Mouse (Mus musculus): ENCODE data around the gene Hhatl.

- no peak for TF ChIP-seq CTCF (IDR thresholded peaks at IDR 0.05; ENCODE audit: borderline replicate concordance, insufficient read depth, low read length)
- no peak for TF ChIP-seq POLR2A (IDR thresholded peaks at IDR 0.05; ENCODE audit: low read depth, low read length)
These were observed 16.4 kb downstream of the Hhatl start for GRCm38 (mm10) chr9:121775951-121776350.

Measured in embryonic fibroblast, embryonic 13.5 days (primary cell).